Mouse (Mus musculus) naive thymus-derived CD4-positive, alpha-beta T cell, adult 2 months (primary cell): ENCODE results near the gene Cyp2f2.

Experiments
- DNase-seq: peaks from one replicate; pipeline ENCODE4 v3.0.0-alpha.2; 2011; ENCODE audit warnings: low read depth

Gene Cyp2f2

DNA sequence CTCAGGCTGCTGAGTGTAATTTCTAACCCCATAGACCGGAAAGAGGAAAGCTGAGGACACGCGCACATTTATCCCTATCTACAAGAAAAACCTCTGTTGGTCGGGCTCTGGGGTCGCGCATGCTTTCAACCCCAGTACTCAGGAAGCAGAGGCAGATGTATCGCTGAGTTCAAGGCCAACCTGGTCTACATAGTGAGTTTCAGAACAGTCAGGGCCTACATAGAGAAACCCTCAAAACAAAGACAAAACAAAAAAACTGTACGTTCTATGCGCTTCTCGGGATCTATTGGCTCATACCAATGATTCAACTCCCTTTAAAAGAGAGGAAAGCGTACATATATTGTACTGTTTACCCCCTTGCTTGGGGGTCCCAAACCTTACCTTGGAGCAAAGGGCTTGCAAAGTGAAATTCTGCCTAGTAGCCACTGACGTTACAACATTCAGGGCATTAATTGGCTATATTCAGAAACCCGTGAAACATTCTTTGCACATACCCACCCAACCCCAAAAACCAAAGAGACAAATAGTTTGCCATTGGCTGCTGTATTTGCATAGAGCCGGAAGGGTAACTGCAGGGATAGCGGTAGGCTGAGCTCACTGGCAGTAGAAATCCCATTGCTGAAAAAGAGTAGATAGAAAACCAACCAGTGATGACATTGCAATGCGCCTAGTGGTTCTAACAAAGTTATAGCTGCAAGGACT, 59.7 kb downstream of the Cyp2f2 start:
- no peak for DNase-seq

DNA sequence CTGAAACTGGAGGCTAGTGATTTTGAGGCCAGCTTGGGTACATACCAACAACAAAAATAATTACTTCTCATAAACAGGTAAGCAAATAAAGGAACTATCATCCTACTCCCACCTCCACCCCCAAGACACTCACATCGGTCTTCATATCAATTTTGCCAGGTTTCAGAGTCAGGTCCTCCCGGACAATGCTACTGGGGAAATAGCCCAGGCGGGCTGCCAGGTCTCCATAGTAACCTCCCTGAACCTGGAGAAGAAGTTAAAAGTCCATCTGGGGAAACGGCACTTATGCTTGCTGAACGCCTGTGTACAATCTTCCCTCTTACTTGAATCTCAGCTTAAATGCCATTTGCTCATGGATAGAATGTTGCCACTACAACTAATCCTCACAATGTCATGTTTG, 60.3 kb downstream of the Cyp2f2 start:
- DNase-seq: no peak

DNA sequence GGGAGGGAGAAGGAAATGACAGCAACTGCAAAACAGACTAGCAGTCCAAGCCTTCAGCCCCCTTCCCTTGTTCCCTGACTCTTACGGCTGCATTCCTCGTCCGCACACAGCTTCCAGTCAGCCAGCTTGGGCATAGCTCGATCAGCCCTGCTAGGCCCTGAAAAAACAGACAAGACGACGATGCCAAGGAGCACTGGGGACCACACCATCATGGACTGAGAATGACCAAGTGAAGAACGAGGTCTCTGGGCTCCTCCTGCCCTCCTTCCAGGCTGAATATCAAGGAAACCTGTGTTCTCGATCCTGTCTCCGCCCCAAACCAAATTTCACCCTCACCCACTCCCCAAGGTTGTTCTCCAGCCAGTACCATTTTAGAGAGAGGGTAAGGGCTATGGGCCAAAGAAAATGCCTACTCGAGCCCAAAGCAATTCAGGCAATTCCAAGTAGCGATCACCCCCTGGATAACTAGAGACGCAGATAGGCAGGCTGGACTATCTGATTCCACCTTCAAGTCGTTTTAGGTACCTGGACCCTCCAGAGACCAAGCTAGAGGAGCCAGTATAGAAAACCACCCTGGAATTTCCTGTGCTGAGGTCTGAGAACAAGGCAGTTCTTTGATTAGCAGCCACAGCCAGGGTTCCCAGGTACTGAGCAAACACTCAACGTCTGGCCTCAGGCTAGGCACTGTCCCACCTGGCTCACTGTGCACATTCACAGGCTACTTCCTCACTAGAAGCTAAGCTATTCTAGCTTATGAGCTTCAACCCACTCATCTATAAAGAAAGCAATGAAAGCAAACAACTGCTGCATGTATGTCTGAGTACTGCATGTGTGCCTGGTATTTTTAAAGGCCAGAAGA, 61.4 kb downstream of the Cyp2f2 start, which contains the start of the genes Gm21983 and Mia:
Gm21983 (minus strand) TSS at position 250 of the 859 bp plus-strand sequence.
Mia (minus strand) TSS at position 321 of the 859 bp plus-strand sequence.
- no peak for DNase-seq

DNA sequence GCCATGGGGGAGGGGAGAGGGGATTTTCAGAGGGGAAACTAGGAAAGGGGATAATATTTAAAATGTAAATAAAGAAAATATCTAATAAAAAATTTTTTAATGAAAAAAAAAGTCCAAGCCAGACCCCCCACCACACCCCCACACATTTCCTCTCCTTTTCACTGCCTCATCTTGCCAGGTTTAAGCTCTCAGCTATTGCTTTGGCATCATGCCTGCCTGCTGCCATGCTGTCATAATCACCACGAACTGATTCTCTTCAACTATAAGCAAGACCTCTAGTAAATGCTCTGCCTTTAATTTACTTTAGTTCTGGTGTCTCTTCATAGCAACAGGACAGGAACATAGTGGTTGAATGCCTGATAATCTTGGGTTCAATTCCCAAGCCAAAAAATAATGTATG, 62.8 kb downstream of the Cyp2f2 start:
- DNase-seq: no peak
